Mouse (Mus musculus) T-helper 2 cell (primary cell): Measurements from ENCODE around the gene A930002H24Rik.

ENCODE experiments used
- in situ Hi-C: fragments of 300-600 bp; cut with MboI, MseI; formaldehyde crosslinking; loops from one replicate; pipeline ENCODE4 v1.15.1; 2025; ENCODE audit warnings: high pct_unique_total_duplicates

A930002H24Rik gene

GRCm38 (mm10) chr17:63836223-63836622, 27.4 kb downstream of the A930002H24Rik start:
- in situ Hi-C loops = no loop called here

GRCm38 (mm10) chr17:63831550-63831949, 32.0 kb downstream of the A930002H24Rik start:
- in situ Hi-C loops = no loop called here

- in situ Hi-C loops = no loop called here
Observed at GRCm38 (mm10) chr17:63828561-63829332, 34.8 kb downstream of the A930002H24Rik start.

GRCm38 (mm10) chr17:63826767-63827166, 36.8 kb downstream of the A930002H24Rik start:
- in situ Hi-C loops = no loop called here

GRCm38 (mm10) chr17:63826196-63826595, 37.4 kb downstream of the A930002H24Rik start:
- in situ Hi-C loops = no loop called here

GRCm38 (mm10) chr17:63824141-63824540, 39.5 kb downstream of the A930002H24Rik start:
- in situ Hi-C loops = no loop called here

- in situ Hi-C loops = no loop called here
Observed at GRCm38 (mm10) chr17:63818444-63819027, 45.1 kb downstream of the A930002H24Rik start.

- in situ Hi-C loops = no loop called here
Observed at GRCm38 (mm10) chr17:63813552-63813951, 50.0 kb downstream of the A930002H24Rik start.
